Mouse (Mus musculus) E14TG2a.4 (cell line): ENCODE measurements around the gene Pmm1.

Experiments used
- CTCF ChIP-seq: conservative IDR thresholded peaks from 2 replicates; pipeline ENCODE4 v1.5.1; 2014; ENCODE audit warnings: low read length
- NANOG ChIP-seq: IDR thresholded peaks from 2 replicates; pipeline ENCODE4 v1.6.1; 2014; ENCODE audit warnings: borderline replicate concordance, low read length, mixed read lengths
- POU5F1 ChIP-seq: IDR thresholded peaks from 2 replicates; pipeline ENCODE4 v1.6.1; 2014; ENCODE audit warnings: low read length, borderline replicate concordance

DNA sequence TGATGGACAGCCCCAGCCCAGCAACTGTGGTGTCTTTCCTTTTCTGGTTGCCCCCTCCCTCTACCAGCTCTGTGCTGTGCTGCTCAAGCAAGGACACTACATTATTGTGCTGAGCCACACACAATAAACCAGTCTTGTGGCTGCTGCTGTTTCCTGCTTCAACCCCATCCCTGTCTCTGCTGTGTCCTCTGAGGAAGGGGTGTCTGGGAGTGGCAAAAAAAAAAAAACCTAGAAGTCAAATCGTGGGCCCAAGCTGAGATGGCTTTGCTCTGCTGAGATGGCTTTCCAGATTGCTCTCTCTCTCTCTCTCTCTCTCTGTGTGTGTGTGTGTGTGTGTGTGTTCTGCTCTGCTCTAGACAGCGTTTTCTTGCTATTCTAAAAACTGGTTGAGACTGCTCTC, 7.7 kb upstream of the Pmm1 start:
- TF ChIP-seq CTCF (no peak), POU5F1 (no peak), NANOG (no peak)
